Mouse (Mus musculus) CH12.LX (cell line): Measurements from ENCODE around the gene Ddx39.

Experiments
- MXI1 ChIP-seq: IDR thresholded peaks from 2 replicates; pipeline ENCODE4 v1.6.1; 2011; ENCODE audit warnings: mild to moderate bottlenecking, low read depth, low read length, improper control_type of control experiment
- ZC3H11A ChIP-seq: IDR thresholded peaks from 2 replicates; pipeline ENCODE4 v1.6.1; 2012; ENCODE audit warnings: low read depth, mild to moderate bottlenecking, inconsistent platforms, low read length, improper control_type of control experiment

DNA sequence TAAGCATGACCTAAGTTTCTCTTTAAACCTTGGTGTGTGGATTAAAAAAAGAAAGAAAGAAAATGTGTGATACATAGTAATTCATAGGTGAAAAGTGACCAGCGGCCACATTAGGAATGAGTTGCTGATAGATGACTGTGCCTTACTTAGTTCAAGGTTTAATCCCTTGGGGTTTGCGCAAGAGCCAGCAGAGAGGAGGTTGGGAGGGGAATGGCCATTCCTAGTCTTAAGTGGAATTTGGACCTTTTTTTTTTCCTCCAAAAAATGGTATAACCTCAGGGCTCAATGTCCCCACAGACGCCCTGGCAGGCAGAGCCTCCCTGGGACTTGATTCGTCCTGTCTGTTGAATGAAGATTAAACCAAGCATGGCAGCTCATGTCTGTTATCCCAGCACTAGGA, 29.1 kb downstream of the Ddx39 start:
- TF ChIP-seq MXI1 (no peak), ZC3H11A (no peak)
